Mouse (Mus musculus): ENCODE measurements around the gene Mrpl14. TPM values are rescaled to one million over a fixed set of nuclear protein-coding genes. Genes with fewer than 3 reads are reported as not detected.

Gene Mrpl14
- polyA plus RNA-seq, 1 experiment = 259 TPM

GRCm38 (mm10) chr17:45653233-45653632, 32.9 kb upstream of the Mrpl14 start:
- Histone ChIP-seq H3K79me3 (ENCODE audit: low read depth) (no peaks in the 10 kb centered on the region), H3K79me2 (ENCODE audit: control insufficient read depth, insufficient read depth) (no peaks in the 10 kb centered on the region)

DNA sequence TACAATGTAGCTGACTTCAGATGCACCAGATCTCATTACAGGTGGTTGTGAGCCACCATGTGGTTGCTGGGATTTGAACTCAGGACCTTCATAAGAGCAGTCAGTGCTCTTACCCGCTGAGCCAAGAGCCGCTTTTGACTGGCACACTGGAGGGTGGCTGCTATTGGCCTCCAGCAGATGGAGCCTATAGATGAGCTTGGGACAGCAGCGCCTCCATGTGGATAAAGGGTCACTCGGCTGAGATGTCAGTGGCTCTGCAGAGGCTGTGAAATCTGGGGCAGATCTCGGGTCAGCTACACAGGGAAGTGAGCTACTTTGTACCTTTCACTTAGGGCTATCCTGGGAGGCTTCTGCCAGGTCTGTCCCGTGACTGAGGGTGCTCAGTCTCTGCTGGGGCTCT, 30.3 kb upstream of the Mrpl14 start:
- H3ac ChIP-seq (ENCODE audit: control insufficient read depth, insufficient read length, low read depth) = no peak overlapping the region
- no peaks in the 10 kb centered on the region for H3K79me2 ChIP-seq (ENCODE audit: control insufficient read depth, insufficient read depth)
- no peaks in the 10 kb centered on the region for H3K27me3 ChIP-seq (ENCODE audit: control insufficient read depth, insufficient read depth, insufficient read length)
- no peak overlapping the region for H3K4me3 ChIP-seq (ENCODE audit: insufficient read depth, poor library complexity, severe bottlenecking)
- no peaks in the 10 kb centered on the region for H3K79me3 ChIP-seq (ENCODE audit: low read depth)
- TF ChIP-seq FOSL1 (IDR thresholded peaks at IDR 0.05; ENCODE audit: insufficient read depth, low read length, poor library complexity, severe bottlenecking) = no peak
- peaks cover 1% of the 10 kb centered on the region for H3K36me3 ChIP-seq (ENCODE audit: control insufficient read depth, insufficient read depth)

More at GRCm38 (mm10) chr17:45653233-45653632, 32.9 kb upstream of the Mrpl14 start:
- H3ac ChIP-seq (ENCODE audit: control insufficient read depth, insufficient read length, low read depth) = no peak overlapping the region
- H3K27me3 ChIP-seq (ENCODE audit: control insufficient read depth, insufficient read depth, insufficient read length) = no peaks in the 10 kb centered on the region
- no peaks in the 10 kb centered on the region for H3K36me3 ChIP-seq (ENCODE audit: control insufficient read depth, insufficient read depth)
- H3K4me3 ChIP-seq (ENCODE audit: insufficient read depth, poor library complexity, severe bottlenecking) = no peak overlapping the region
- no peak for TF ChIP-seq CTCF (IDR thresholded peaks at IDR 0.05; ENCODE audit: control insufficient read depth, insufficient read depth, insufficient read length)
- no peak for TF ChIP-seq MYOG (IDR thresholded peaks at IDR 0.05; ENCODE audit: control insufficient read depth, extremely low read depth, insufficient read length)
- TF ChIP-seq MYOD1 (IDR thresholded peaks at IDR 0.05; ENCODE audit: control insufficient read depth, insufficient read length, low read depth) = no peak
- TF ChIP-seq USF1 (IDR thresholded peaks at IDR 0.05; ENCODE audit: low read depth) = no peak
- no peak for TF ChIP-seq FOSL1 (IDR thresholded peaks at IDR 0.05; ENCODE audit: insufficient read depth, low read length, poor library complexity, severe bottlenecking)
- no peak for TF ChIP-seq CEBPB (IDR thresholded peaks at IDR 0.05; ENCODE audit: low read depth)
- no peak for TF ChIP-seq MAX (IDR thresholded peaks at IDR 0.05)

DNA sequence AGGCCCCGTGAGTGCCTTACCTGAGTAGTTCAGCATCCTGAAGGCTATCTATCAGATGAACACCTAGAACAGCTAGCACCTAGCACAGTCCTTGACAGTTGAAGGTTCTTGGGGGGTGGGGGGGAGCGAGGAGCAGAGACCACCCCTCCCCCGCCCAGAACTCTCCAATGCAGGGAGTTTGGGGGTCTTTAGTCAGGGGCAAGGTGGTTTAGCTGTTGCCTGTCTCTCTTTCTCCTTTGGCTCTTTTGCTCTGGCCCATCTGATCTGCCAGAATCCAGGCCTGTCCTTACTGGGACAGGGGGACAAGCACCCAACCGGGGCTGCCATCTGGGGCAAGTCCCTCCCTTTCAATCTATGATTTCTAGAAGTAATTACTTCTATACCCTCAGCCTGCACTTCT, 26.9 kb upstream of the Mrpl14 start, which contains the start of gene Capn11:
Capn11 (minus strand) TSS at position 101 of the 400 bp plus-strand sequence.
- Histone ChIP-seq H3K79me3 (ENCODE audit: low read depth) (no peaks in the 10 kb centered on the region), H3K4me3 (ENCODE audit: insufficient read depth, poor library complexity, severe bottlenecking) (no peak within 1 kb of the TSS), H3ac (ENCODE audit: control insufficient read depth, insufficient read length, low read depth) (no peak within 1 kb of the TSS), H3K79me2 (ENCODE audit: control insufficient read depth, insufficient read depth) (no peaks in the 10 kb centered on the region), H3K27me3 (ENCODE audit: control insufficient read depth, insufficient read depth, insufficient read length) (no peaks in the 10 kb centered on the region), H3K36me3 (ENCODE audit: control insufficient read depth, insufficient read depth) (peaks cover 19% of the 10 kb centered on the region)
- no peak for TF ChIP-seq USF1 (IDR thresholded peaks at IDR 0.05; ENCODE audit: low read depth)
- no peak for TF ChIP-seq MYOG (IDR thresholded peaks at IDR 0.05; ENCODE audit: control insufficient read depth, extremely low read depth, insufficient read length)
- no peak for TF ChIP-seq MAX (IDR thresholded peaks at IDR 0.05)
- no peak for TF ChIP-seq MYOD1 (IDR thresholded peaks at IDR 0.05; ENCODE audit: control insufficient read depth, insufficient read length, low read depth)
- TF ChIP-seq CTCF (IDR thresholded peaks at IDR 0.05; ENCODE audit: control insufficient read depth, insufficient read depth, insufficient read length) = no peak
- no peak for TF ChIP-seq FOSL1 (IDR thresholded peaks at IDR 0.05; ENCODE audit: insufficient read depth, low read length, poor library complexity, severe bottlenecking)
- no peak for TF ChIP-seq CEBPB (IDR thresholded peaks at IDR 0.05; ENCODE audit: low read depth)

GRCm38 (mm10) chr17:45663106-45663919, 22.8 kb upstream of the Mrpl14 start:
- TF ChIP-seq FOSL1 (IDR thresholded peaks at IDR 0.05; ENCODE audit: insufficient read depth, low read length, poor library complexity, severe bottlenecking) (no peak), CTCF (IDR thresholded peaks at IDR 0.05; ENCODE audit: control insufficient read depth, insufficient read depth, insufficient read length) (peak; percentile 94), MYOD1 (IDR thresholded peaks at IDR 0.05; ENCODE audit: control insufficient read depth, insufficient read length, low read depth) (no peak)
- no peaks in the 10 kb centered on the region for H3K79me2 ChIP-seq (ENCODE audit: control insufficient read depth, insufficient read depth)
- peaks cover 29% of the 10 kb centered on the region for H3K36me3 ChIP-seq (ENCODE audit: control insufficient read depth, insufficient read depth)
- no peak overlapping the region for H3K4me3 ChIP-seq (ENCODE audit: insufficient read depth, poor library complexity, severe bottlenecking)
- no peaks in the 10 kb centered on the region for H3K27me3 ChIP-seq (ENCODE audit: control insufficient read depth, insufficient read depth, insufficient read length)
- no peak overlapping the region for H3ac ChIP-seq (ENCODE audit: control insufficient read depth, insufficient read length, low read depth)
- H3K79me3 ChIP-seq (ENCODE audit: low read depth) = no peaks in the 10 kb centered on the region

DNA sequence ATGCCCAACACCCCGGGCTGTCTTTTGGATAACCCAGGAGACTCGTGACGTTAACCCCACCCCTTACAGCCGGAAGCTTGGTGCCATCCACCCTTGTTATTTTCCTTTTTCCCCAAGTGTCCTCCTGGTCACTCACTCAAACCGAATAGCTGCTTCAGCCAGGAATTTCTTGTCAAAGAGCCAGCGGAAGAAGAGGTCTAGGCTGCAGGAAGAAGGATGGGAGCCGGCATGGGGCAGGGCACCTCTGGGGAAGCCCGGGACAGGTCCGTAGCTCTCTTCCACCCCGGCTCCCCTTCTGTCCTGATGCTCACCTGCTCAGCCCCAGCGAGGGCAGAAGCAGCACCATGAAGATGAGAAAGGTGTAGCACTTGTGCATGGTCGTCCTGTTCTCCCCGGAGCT, 21.5 kb upstream of the Mrpl14 start:
- H3K36me3 ChIP-seq (ENCODE audit: control insufficient read depth, insufficient read depth) = peaks cover 40% of the 10 kb centered on the region
- H3K27me3 ChIP-seq (ENCODE audit: control insufficient read depth, insufficient read depth, insufficient read length) = no peaks in the 10 kb centered on the region
- no peaks in the 10 kb centered on the region for H3K79me3 ChIP-seq (ENCODE audit: low read depth)
- H3K4me3 ChIP-seq (ENCODE audit: insufficient read depth, poor library complexity, severe bottlenecking) = no peak overlapping the region
- H3ac ChIP-seq (ENCODE audit: control insufficient read depth, insufficient read length, low read depth) = no peak overlapping the region
- no peaks in the 10 kb centered on the region for H3K79me2 ChIP-seq (ENCODE audit: control insufficient read depth, insufficient read depth)
- TF ChIP-seq USF1 (IDR thresholded peaks at IDR 0.05; ENCODE audit: low read depth) (no peak), MAX (IDR thresholded peaks at IDR 0.05) (no peak), FOSL1 (IDR thresholded peaks at IDR 0.05; ENCODE audit: insufficient read depth, low read length, poor library complexity, severe bottlenecking) (no peak), CTCF (IDR thresholded peaks at IDR 0.05; ENCODE audit: control insufficient read depth, insufficient read depth, insufficient read length) (no peak), MYOG (IDR thresholded peaks at IDR 0.05; ENCODE audit: control insufficient read depth, extremely low read depth, insufficient read length) (no peak), MYOD1 (IDR thresholded peaks at IDR 0.05; ENCODE audit: control insufficient read depth, insufficient read length, low read depth) (no peak), CEBPB (IDR thresholded peaks at IDR 0.05; ENCODE audit: low read depth) (no peak)

DNA sequence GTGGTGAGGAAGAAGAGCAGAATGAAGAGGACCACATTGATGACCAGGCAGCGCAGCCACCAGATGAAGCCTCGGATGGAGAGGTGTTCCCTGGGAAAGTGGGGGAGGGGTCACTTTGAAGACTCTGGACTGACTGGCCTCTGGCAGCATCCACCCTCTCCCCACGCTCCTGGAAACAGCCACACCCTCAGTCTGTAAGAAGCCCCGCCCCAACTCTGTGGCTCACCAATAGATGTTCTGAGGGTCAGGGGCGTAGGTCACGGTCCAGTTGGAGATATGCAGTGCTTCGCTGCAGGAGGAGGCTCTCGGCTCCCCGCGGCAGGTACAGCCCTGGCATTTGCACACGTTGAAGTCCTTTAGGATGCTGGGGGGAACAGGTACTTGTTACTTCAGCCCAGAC, 20.0 kb upstream of the Mrpl14 start:
- H3ac ChIP-seq (ENCODE audit: control insufficient read depth, insufficient read length, low read depth) = no peak overlapping the region
- no peaks in the 10 kb centered on the region for H3K79me2 ChIP-seq (ENCODE audit: control insufficient read depth, insufficient read depth)
- H3K27me3 ChIP-seq (ENCODE audit: control insufficient read depth, insufficient read depth, insufficient read length) = no peaks in the 10 kb centered on the region
- H3K4me3 ChIP-seq (ENCODE audit: insufficient read depth, poor library complexity, severe bottlenecking) = no peak overlapping the region
- TF ChIP-seq CTCF (IDR thresholded peaks at IDR 0.05; ENCODE audit: control insufficient read depth, insufficient read depth, insufficient read length) = no peak
- no peak for TF ChIP-seq CEBPB (IDR thresholded peaks at IDR 0.05; ENCODE audit: low read depth)
- no peak for TF ChIP-seq MYOD1 (IDR thresholded peaks at IDR 0.05; ENCODE audit: control insufficient read depth, insufficient read length, low read depth)
- TF ChIP-seq USF1 (IDR thresholded peaks at IDR 0.05; ENCODE audit: low read depth) = no peak
- no peak for TF ChIP-seq MAX (IDR thresholded peaks at IDR 0.05)
- no peak for TF ChIP-seq FOSL1 (IDR thresholded peaks at IDR 0.05; ENCODE audit: insufficient read depth, low read length, poor library complexity, severe bottlenecking)
- no peak for TF ChIP-seq MYOG (IDR thresholded peaks at IDR 0.05; ENCODE audit: control insufficient read depth, extremely low read depth, insufficient read length)
- H3K36me3 ChIP-seq (ENCODE audit: control insufficient read depth, insufficient read depth) = peaks cover 48% of the 10 kb centered on the region
- no peaks in the 10 kb centered on the region for H3K79me3 ChIP-seq (ENCODE audit: low read depth)

All from C2C12 (cell line).